Mouse (Mus musculus) C2C12 (cell line): ENCODE measurements around the gene Socs7.

Source experiments
- CTCF ChIP-seq: IDR thresholded peaks from one replicate; pipeline ENCODE4 v1.5.1; 2011; ENCODE audit not compliant: control insufficient read depth, insufficient read depth, insufficient read length
- MAX ChIP-seq: IDR thresholded peaks from one replicate; pipeline ENCODE4 v1.6.1; 2011; ENCODE audit warnings: mild to moderate bottlenecking, control low read depth
- MYOD1 ChIP-seq: IDR thresholded peaks from one replicate; pipeline ENCODE4 v1.6.1; 2011; ENCODE audit warnings: low read depth; ENCODE audit not compliant: control insufficient read depth, insufficient read length
- MYOG ChIP-seq: IDR thresholded peaks from one replicate; pipeline ENCODE4 v1.6.1; 2011; ENCODE audit not compliant: control insufficient read depth, insufficient read length; ENCODE audit errors: extremely low read depth

GRCm38 (mm10) chr11:97432015-97432414, 69.7 kb downstream of the Socs7 start:
- TF ChIP-seq CTCF (peak; percentile 91), MAX (no peak), MYOD1 (no peak), MYOG (no peak)
